Mouse (Mus musculus) layer of hippocampus, adult 11-12 months (tissue): Measurements from ENCODE around the gene Uts2.

Experiments used
- DNase-seq: peaks from one replicate; pipeline ENCODE4 v3.0.0; 2022; ENCODE audit warnings: low spot score

Uts2 gene

DNA sequence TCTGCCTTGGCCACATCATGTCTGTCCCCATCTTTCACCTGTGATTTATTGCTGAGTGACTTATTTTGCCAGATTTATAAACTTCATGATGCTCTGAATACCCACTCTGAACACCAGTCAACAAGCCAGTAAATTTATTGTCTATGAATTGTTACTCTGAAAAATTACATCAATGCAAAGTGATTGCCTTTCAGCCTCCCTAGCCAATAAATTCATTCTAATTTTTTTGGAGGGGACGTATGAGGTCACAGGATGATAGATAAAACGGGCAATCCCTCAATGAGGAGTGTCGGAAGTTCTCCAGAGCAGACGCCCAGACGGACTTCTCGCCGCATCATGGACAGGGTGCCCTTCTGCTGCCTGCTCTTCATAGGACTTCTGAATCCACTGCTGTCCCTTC is at the start of gene Uts2:
Gene Uts2 (plus strand): TSS at position 301 of the 400 bp plus-strand sequence.
- no peak for DNase-seq

DNA sequence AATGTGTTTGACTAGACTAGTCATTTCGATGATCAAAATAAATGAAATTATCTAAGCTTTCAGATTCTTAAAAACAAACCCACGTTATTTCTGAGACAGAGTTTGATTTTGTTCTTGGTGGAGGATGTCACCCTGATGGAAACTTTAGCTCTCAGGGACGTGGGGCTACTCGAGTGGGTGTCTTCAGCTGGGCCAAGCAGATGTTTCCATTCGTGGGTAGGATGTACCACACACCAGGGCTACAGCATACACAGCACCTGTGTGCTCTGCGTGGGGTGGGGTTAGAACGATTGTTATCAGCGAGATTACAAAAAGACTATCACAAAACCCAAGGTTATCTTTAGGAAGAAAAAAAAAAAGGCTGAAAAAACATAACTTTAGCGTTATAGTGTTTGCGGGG is 45.9 kb upstream of the Uts2 start:
- no peak for DNase-seq

DNA sequence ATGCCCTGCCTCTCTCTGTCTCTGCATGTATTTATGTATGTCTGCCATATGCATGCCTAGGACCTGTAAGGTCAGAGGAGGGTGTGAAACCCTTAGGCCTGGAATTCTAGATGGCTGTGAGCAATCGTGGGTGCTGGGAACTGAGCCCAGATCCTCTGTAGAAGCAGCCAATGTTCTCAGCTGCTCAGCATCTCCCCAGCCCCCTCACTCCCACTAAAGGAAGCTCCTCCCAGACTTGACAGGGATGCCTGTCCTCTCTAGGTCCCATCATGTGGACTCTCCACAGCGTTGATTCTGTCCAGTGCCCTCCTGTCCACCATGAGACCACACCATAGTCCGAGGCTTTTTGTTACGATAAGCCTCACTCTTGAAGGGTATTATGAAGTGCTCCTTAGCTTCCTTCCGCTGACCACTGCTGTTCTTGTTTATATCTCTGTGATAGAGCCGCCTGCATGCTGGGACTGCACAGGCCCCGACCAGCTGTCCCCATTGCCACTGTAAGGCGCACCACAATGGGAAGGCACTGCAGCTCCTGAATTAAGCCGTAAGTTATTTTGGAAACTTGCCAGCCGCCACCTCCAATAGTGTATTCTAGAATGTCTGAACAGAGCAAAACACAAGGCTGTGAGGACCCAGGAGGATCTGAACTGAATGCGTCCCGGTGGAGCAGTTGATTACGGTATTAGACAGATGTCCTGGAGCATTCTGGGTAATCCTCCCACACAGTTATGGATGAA is 40.4 kb upstream of the Uts2 start:
- DNase-seq: peak; percentile 50

- DNase-seq: no peak
These were observed 39.8 kb upstream of the Uts2 start for GRCm38 (mm10) chr4:150957106-150957458.

DNA sequence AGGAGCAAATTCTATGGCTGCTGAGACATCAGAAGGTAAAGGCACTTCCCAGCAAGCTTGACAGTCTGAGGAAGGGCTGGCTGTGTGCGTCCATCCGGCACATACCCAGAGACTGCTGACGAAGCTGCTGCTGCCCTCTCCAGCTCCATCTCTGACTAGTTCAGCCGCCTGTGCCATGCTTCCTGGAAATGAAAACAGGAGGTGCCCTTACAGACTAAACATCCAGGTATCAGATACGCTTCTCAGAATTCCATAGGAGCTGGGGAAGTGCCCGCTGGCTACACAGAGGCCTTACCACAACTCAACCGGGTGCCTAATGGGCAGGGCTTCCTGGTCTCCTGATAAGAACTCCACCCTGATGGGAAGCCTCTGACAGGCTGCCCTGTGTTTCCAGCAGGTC is 38.4 kb upstream of the Uts2 start:
- no peak for DNase-seq

GRCm38 (mm10) chr4:150962231-150962630 is 34.7 kb upstream of the Uts2 start:
- DNase-seq: no peak

- DNase-seq: no peak
These were observed 33.2 kb upstream of the Uts2 start for GRCm38 (mm10) chr4:150963711-150964110.

DNA sequence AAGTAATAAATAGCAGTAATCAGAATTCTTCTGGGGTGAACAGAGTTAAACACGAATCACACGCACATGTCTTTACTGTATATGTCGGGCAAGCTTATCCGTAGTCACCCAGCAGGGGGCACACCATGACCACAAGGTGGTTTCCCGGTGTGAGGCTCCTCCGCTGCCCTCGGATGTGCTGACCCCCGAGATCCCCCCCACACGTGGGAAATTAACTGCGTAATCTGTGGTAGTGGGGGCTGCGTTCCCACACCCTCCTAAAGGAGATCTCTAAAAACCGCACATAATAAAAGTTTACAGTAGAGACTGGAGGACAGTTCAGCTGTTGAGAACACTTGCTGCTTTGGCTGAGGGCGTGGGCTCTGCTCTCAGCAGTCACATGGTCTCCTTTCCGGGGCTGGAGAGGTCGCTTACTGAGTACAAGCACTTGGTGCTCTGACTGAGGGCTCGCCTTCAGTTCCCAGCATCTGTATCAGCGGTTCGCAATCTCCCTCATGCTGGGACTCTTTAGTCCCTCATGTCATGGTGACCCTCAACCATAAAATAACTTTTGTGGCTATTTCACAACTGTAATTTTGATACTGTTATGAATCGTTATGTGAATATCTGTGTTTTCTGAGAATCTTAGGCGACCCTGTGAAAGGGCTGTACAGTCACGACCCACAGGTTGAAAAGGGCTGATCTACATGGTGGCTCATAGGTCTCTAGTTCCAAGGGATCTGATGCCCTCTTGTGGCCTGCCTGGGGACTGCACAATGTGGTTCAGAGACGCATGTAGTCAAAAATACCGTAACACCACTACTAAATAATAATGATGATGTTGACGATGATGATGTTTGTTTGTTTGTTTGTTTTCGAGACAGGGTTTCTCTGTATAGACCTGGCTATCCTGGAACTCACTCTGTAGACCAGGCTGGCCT is 32.0 kb upstream of the Uts2 start:
- DNase-seq: peak; percentile 89

GRCm38 (mm10) chr4:150965555-150965951 is 31.3 kb upstream of the Uts2 start:
- DNase-seq: no peak

GRCm38 (mm10) chr4:150966556-150966955 is 30.3 kb upstream of the Uts2 start:
- DNase-seq: peak; percentile 81

GRCm38 (mm10) chr4:150968956-150969355 is 27.9 kb upstream of the Uts2 start:
- DNase-seq: no peak

GRCm38 (mm10) chr4:150973264-150973663 is 23.6 kb upstream of the Uts2 start:
- no peak for DNase-seq

DNA sequence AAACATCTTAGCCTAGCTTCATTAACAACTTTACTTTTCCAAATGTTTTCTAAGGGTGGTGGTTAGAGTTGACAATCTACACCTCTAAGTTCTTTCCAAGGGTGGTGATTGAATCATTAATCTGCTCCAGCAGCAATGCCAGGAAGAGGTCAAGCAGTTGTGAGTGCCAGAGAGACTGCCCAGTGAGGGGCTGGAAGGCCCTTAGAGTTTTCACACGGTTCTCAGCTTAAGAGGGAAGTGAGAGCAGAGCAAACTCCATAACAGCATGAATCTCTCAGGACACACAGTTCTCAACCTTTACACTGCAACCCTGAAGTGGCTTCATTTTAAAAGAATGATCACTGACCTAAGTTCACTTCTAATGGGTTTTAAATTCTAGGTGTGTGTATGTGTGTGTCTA is 21.8 kb upstream of the Uts2 start:
- DNase-seq: no peak

- no peak for DNase-seq
These were observed 18.6 kb upstream of the Uts2 start for GRCm38 (mm10) chr4:150978156-150978910.

GRCm38 (mm10) chr4:150979455-150979854 is 17.4 kb upstream of the Uts2 start:
- DNase-seq: no peak

DNA sequence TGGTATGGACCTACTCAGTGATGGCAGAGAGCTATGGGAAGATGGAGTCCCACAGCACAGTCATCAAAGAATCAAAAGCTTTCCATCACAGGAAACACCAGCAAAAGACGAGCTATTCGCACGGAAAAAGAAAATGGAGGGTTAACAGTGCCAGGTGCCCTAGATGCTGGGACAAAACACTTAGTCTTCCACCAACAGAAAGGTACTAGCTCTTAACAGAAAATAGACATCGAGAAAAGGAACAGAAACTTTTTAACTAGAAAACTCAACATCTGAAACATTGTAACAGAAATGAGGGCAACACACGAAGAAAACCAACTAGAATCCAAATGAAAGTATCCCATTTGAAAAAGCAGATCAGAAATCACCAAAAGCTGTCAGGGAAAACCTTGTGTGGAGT is 16.7 kb upstream of the Uts2 start:
- DNase-seq: no peak

DNA sequence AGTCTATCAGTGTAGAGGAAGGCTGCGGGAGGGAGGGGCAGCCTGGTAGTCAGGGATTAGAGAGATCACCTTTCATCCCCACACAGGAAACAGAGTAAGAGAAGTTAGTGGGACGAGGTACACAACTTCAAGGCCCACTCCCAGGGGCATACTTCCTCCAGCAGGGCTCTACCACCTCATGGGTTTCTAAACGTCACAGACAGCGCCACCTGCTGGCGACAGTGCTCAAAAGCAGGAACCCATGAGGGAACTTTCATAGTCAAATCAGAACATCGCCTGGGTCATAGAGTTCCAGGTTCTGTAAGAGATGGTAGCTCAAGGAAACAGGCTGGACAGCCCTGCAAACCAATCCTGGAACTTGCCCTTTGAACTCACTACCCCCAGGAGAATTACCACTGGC is 6.7 kb upstream of the Uts2 start:
- DNase-seq: no peak

- no peak for DNase-seq
These were observed 1.7 kb downstream of the Uts2 start for GRCm38 (mm10) chr4:150998626-150999025.

- no peak for DNase-seq
These were observed 4.5 kb downstream of the Uts2 start for GRCm38 (mm10) chr4:151001397-151001796.

GRCm38 (mm10) chr4:151005656-151006318 is 8.9 kb downstream of the Uts2 start:
- DNase-seq: no peak

- peak; percentile 54 for DNase-seq
These were observed 10.0 kb downstream of the Uts2 start for GRCm38 (mm10) chr4:151006945-151007344.

DNA sequence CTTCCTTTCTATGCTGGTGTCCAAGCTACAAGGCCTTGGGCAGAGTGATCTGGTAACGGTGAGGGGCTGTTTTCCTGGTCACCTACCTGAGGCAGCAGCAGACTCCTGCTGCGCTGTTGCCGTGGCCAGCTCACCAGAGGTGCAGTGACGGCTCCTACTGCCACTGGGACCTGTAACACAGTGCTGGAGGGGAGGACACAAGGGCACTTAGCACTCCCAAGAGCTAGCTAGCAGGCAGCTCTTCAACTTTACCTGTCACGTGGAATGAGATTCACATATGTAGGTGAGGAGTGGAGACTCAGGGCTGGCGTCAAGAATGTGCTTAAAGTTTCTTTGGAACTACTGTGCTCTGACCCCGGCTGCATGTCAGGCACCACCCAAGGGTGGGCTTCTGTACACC is 13.4 kb downstream of the Uts2 start:
- DNase-seq: no peak
